9 mouse cellular contexts compared by ENCODE assay signal in the genomic region with DNA sequence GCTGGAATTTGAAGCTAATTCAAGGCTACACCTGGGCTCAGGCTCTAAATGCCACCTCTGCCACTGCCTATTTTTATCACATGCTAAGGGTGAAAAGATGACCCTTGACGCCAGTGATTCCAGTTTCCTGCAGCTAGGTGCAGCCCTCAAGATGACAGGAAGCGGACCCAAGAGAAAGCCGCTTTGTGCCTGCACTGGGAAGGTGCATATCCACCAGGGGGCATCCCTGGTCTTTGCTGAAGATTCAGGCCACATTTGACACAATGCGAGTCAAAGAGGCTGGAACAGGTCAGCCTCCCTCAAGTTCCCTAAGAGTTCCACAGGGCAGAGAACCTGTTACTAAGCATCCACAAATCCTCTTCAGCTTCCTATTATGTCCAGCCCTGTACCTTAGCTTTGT. TPM values are rescaled to one million over a fixed set of nuclear protein-coding genes. Genes with fewer than 3 reads are reported as not detected.
A peak's percentile ranks its signal among the peaks of the same experiment; 100 is the strongest.
DNase-seq lines count a peak whose midpoint lies in the region; ATAC-seq and TF ChIP-seq lines count a peak whose summit lies in the region.
"Had no signal": no experiment of that assay in that cellular context is flagged by ENCODE, and none has a peak within 500 bp of the region (broad histone marks: within the 10 kb centered on the region; RNA-seq: fewer than 3 reads in every experiment).

No protein-coding gene starts in this region.

- no peak overlapping the region for H3K27ac ChIP-seq in midbrain, embryonic 11.5 days (ENCODE audit: low read depth, low read length)
- no peak overlapping the region for H3K27ac ChIP-seq in midbrain, embryonic 13.5 days
- H3K27ac ChIP-seq in intestine, postnatal 0 days (ENCODE audit: low read depth, low read length), result no peak overlapping the region
- no peak overlapping the region for H3K27ac ChIP-seq in stomach, postnatal 0 days (replicated peaks)
- H3K27ac ChIP-seq: liver, embryonic 15.5 days had no signal

- no peak overlapping the region for H3K4me2 ChIP-seq in midbrain, embryonic 11.5 days
- no peak overlapping the region for H3K4me2 ChIP-seq in midbrain, embryonic 13.5 days (replicated peaks)
- H3K4me2 ChIP-seq in intestine, postnatal 0 days (replicated peaks; ENCODE audit: low read depth), result no peak overlapping the region
- no peak overlapping the region for H3K4me2 ChIP-seq in stomach, postnatal 0 days (replicated peaks; ENCODE audit: low read depth)
- H3K4me2 ChIP-seq: liver, embryonic 15.5 days had no signal

- no peaks in the 10 kb centered on the region for H3K9me3 ChIP-seq in midbrain, embryonic 11.5 days (ENCODE audit: control insufficient read depth, low read length)
- H3K9me3 ChIP-seq in midbrain, embryonic 13.5 days, result no peaks in the 10 kb centered on the region
- H3K9me3 ChIP-seq in intestine, postnatal 0 days (ENCODE audit: control insufficient read depth), result no peaks in the 10 kb centered on the region
- no peaks in the 10 kb centered on the region for H3K9me3 ChIP-seq in stomach, postnatal 0 days (ENCODE audit: control insufficient read depth, low read length)
- H3K9me3 ChIP-seq: liver, embryonic 15.5 days had no signal

- peak; percentile 90 for DNase-seq in midbrain, embryonic 11.5 days (ENCODE audit: low spot score, missing footprints)
- peak; percentile 60 for DNase-seq in c-Kit-positive CD71-positive TER-119-positive erythroid progenitor cells, embryonic 14.5 days (ENCODE audit: low spot score)
- peak; percentile 72 to 79 for DNase-seq in left cerebral cortex, postnatal 14 days (ENCODE audit: low spot score in 2 of 2)
- DNase-seq in naive thymus-derived CD4-positive, alpha-beta T cell, adult 2 months (ENCODE audit: low read depth), result peak; percentile 92
- DNase-seq in stomach, postnatal 0 days (ENCODE audit: low spot score), result peak; percentile 85

- no peaks in the 10 kb centered on the region for H3K27me3 ChIP-seq in midbrain, embryonic 11.5 days (ENCODE audit: control insufficient read depth, insufficient read depth, low read length)
- no peaks in the 10 kb centered on the region for H3K27me3 ChIP-seq in midbrain, embryonic 13.5 days
- H3K27me3 ChIP-seq in intestine, postnatal 0 days (replicated peaks; ENCODE audit: control insufficient read depth, insufficient read depth, low read length), result no peaks in the 10 kb centered on the region
- H3K27me3 ChIP-seq in stomach, postnatal 0 days (ENCODE audit: control insufficient read depth, insufficient read depth, low read length), result no peaks in the 10 kb centered on the region
- H3K27me3 ChIP-seq: liver, embryonic 15.5 days had no signal

- no peak overlapping the region for H3K9ac ChIP-seq in midbrain, embryonic 11.5 days (ENCODE audit: low read length)
- H3K9ac ChIP-seq in midbrain, embryonic 13.5 days (replicated peaks), result no peak overlapping the region
- H3K9ac ChIP-seq in intestine, postnatal 0 days (ENCODE audit: low read depth, low read length), result no peak overlapping the region
- no peak overlapping the region for H3K9ac ChIP-seq in stomach, postnatal 0 days (ENCODE audit: low read length)
- H3K9ac ChIP-seq: liver, embryonic 15.5 days had no signal

- H3K4me3 ChIP-seq in midbrain, embryonic 11.5 days (ENCODE audit: low read depth, low read length), result no peak overlapping the region
- H3K4me3 ChIP-seq in midbrain, embryonic 13.5 days (replicated peaks), result no peak overlapping the region
- H3K4me3 ChIP-seq in intestine, postnatal 0 days (ENCODE audit: low read depth, low read length), result no peak overlapping the region
- H3K4me3 ChIP-seq in stomach, postnatal 0 days (ENCODE audit: low read depth, low read length), result no peak overlapping the region
- H3K4me3 ChIP-seq: liver, embryonic 15.5 days had no signal

- intact Hi-C loops in left cerebral cortex, postnatal 14 days (cut with DNase I), result loop anchor here (1.0 to 2.0 kb wide), 2 partner anchors 44 to 78 kb away; no protein-coding TSS in a partner anchor

- TF ChIP-seq EP300 in stomach, postnatal 0 days (optimal IDR thresholded peaks at IDR 0.05), result no peak

- ATAC-seq in midbrain, embryonic 11.5 days (ENCODE audit: low FRiP score), result peak; percentile 55; the same call in 1 of the 2 replicates
- no peak for ATAC-seq in midbrain, embryonic 13.5 days
- ATAC-seq in frontal cortex, adult (ENCODE audit: low TSS enrichment), result peak; percentile 44; the same call in 1 of the 2 replicates
- ATAC-seq in intestine, postnatal 0 days, result peak; percentile 59
- 0 out of 2 replicates have a peak, but pooled peaks have one; percentile 33 for ATAC-seq in stomach, postnatal 0 days (ENCODE audit: low FRiP score, low TSS enrichment)

- H3K36me3 ChIP-seq in midbrain, embryonic 11.5 days (ENCODE audit: control insufficient read depth, insufficient read depth, low read length), result no peaks in the 10 kb centered on the region
- H3K36me3 ChIP-seq in midbrain, embryonic 13.5 days, result no peaks in the 10 kb centered on the region
- no peaks in the 10 kb centered on the region for H3K36me3 ChIP-seq in intestine, postnatal 0 days (ENCODE audit: control insufficient read depth, insufficient read depth)
- no peaks in the 10 kb centered on the region for H3K36me3 ChIP-seq in stomach, postnatal 0 days (ENCODE audit: control insufficient read depth, insufficient read depth, low read length)
- H3K36me3 ChIP-seq: liver, embryonic 15.5 days had no signal

- WGBS in midbrain, embryonic 11.5 days, result 40% methylated on average over 4 of the region's 4 CpGs
- 36% methylated on average over 4 of the region's 4 CpGs for WGBS in midbrain, embryonic 13.5 days
- WGBS in intestine, postnatal 0 days, result 17% methylated on average over 4 of the region's 4 CpGs
- WGBS in stomach, postnatal 0 days, result 24% methylated on average over 4 of the region's 4 CpGs

- H3K4me1 ChIP-seq in midbrain, embryonic 11.5 days (ENCODE audit: control insufficient read depth, insufficient read depth, low read length), result no peaks in the 10 kb centered on the region
- no peaks in the 10 kb centered on the region for H3K4me1 ChIP-seq in midbrain, embryonic 13.5 days (replicated peaks)
- no peaks in the 10 kb centered on the region for H3K4me1 ChIP-seq in intestine, postnatal 0 days (replicated peaks; ENCODE audit: control insufficient read depth, insufficient read depth, low read length)
- H3K4me1 ChIP-seq in stomach, postnatal 0 days (replicated peaks; ENCODE audit: control insufficient read depth, insufficient read depth), result no peaks in the 10 kb centered on the region

- peak; percentile 97 for TF ChIP-seq CTCF in intestine, postnatal 0 days (IDR thresholded peaks at IDR 0.05; ENCODE audit: low read depth)
- peak; percentile 94 for TF ChIP-seq CTCF in stomach, postnatal 0 days (IDR thresholded peaks at IDR 0.05; ENCODE audit: low read depth)

RNA-seq across cellular contexts. Expression of gene Kdm2b, which starts 21.3 kb away (rescaled TPM):
- polyA plus RNA-seq in midbrain, embryonic 11.5 days (2014; fragmentation: Nextera tagmentation; extraction: Ambion mirVana), result 62.4 and 62.8 TPM in 2 replicates
- 116 and 117 TPM in 2 replicates for polyA plus RNA-seq in midbrain, embryonic 13.5 days (2015; fragmentation: Nextera tagmentation; extraction: Ambion mirVana)
- polyA plus RNA-seq in intestine, postnatal 0 days (2015; fragmentation: Nextera tagmentation; extraction: Ambion mirVana), result 7.6 and 8.6 TPM in 2 replicates
- 10 to 100 TPM; 29.1 to 31.1 TPM for total RNA-seq in left cerebral cortex, postnatal 14 days (2021)
- 15.3 and 15.5 TPM in 2 replicates for polyA plus RNA-seq in stomach, postnatal 0 days (2015; fragmentation: Nextera tagmentation; extraction: Ambion mirVana)

RNA-seq across cellular contexts. Expression of gene Orai1, which starts 46.6 kb away (rescaled TPM):
- 8.2 and 10.5 TPM in 2 replicates for polyA plus RNA-seq in midbrain, embryonic 11.5 days (2014; fragmentation: Nextera tagmentation; extraction: Ambion mirVana)
- polyA plus RNA-seq in midbrain, embryonic 13.5 days (2015; fragmentation: Nextera tagmentation; extraction: Ambion mirVana), result 8.6 and 10.5 TPM in 2 replicates
- 36.8 and 42.5 TPM in 2 replicates for polyA plus RNA-seq in intestine, postnatal 0 days (2015; fragmentation: Nextera tagmentation; extraction: Ambion mirVana)
- total RNA-seq in left cerebral cortex, postnatal 14 days (2021), result 10 to 100 TPM in 1 of 2 experiments, 1 to 10 TPM in 1; 9.6 to 12.0 TPM
- polyA plus RNA-seq in stomach, postnatal 0 days (2015; fragmentation: Nextera tagmentation; extraction: Ambion mirVana), result 29.6 TPM in 2 replicates
